Mouse (Mus musculus) ES-Bruce4 (cell line): ENCODE measurements at regions not wholly inside any gene's neighbourhood (a gene's known extent, or its start where the extent isn't known, plus 50 kb on each side); places are given as distances from the start of the nearest gene placed in this dataset.

Experiments used
- CTCF ChIP-seq: IDR thresholded peaks from one replicate; pipeline ENCODE4 v1.8.1; 2011; ENCODE audit warnings: low read depth, low read length
- EP300 ChIP-seq: IDR thresholded peaks from 2 replicates; pipeline ENCODE4 v1.6.1; 2011; ENCODE audit warnings: low read depth, low read length; ENCODE audit not compliant: insufficient read depth
- POLR2A ChIP-seq: IDR thresholded peaks from one replicate; pipeline ENCODE4 v1.8.1; 2011; ENCODE audit warnings: low read length; ENCODE audit not compliant: insufficient read depth

DNA sequence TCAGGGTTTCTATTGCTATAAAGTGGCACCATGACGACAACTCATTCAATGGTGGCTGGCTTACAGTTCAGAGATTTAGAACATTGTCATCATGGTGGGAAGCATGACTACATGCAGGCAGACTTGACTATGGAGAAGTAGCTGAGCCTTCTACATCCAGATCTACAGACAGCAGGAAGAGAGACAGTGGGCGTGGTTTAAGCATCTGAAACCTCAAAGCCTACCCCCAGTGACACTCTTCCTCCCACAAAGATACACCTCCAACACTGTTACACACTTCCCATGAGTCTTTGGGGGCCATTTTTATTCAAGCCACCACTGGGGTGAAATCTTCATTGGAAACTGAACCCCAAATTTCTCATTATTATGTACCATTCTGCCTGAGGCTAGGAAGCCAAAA, 191.0 kb downstream of the Sox4 start:
- TF ChIP-seq POLR2A (no peak), CTCF (no peak), EP300 (no peak)
